Mouse (Mus musculus) bone marrow, adult 2 months (tissue): ENCODE results near the gene Zfp334.

Experiments
- CTCF ChIP-seq: fragments of 200-500 bp; IDR thresholded peaks from 2 replicates; pipeline ENCODE4 v1.5.1; 2011; ENCODE audit warnings: low read length, control low read depth; ENCODE audit not compliant: control insufficient read depth, insufficient read depth
- POLR2A ChIP-seq: fragments of 200-500 bp; IDR thresholded peaks from 2 replicates; pipeline ENCODE4 v1.6.1; 2011; ENCODE audit warnings: low read depth, mild to moderate bottlenecking, control low read depth, low read length, borderline replicate concordance; ENCODE audit not compliant: control insufficient read depth

- TF ChIP-seq CTCF (no peak), POLR2A (no peak)
Observed at GRCm38 (mm10) chr2:165332610-165333210, 55.3 kb downstream of the Zfp334 start.
